Mouse (Mus musculus) lung, embryonic 15.5 days (tissue): ENCODE data around the gene Ep400. TPM values are rescaled to one million over a fixed set of nuclear protein-coding genes. Genes with fewer than 3 reads are reported as not detected.

Source experiments
- ATAC-seq: fragments of 200-750 bp; cut with Nextera tagmentation; 2 replicates; pipeline ENCODE4 v1.8.0; 2017; ENCODE audit warnings: moderate number of reproducible peaks, borderline replicate concordance; ENCODE audit not compliant: low FRiP score, low TSS enrichment; ENCODE audit errors: extremely low read depth
- H3K27ac ChIP-seq: fragments of 300-500 bp; sonication (generic); 2 replicates; pipeline ENCODE4 v1.5.1; 2015; ENCODE audit warnings: moderate library complexity, mild to moderate bottlenecking, inconsistent platforms
- H3K27me3 ChIP-seq: fragments of 300-500 bp; sonication (generic); 2 replicates; pipeline ENCODE4 v1.6.1; 2015; ENCODE audit warnings: inconsistent platforms
- H3K36me3 ChIP-seq: fragments of 300-500 bp; sonication (generic); 2 replicates; pipeline ENCODE4 v1.6.1; 2015; ENCODE audit warnings: inconsistent platforms
- H3K4me1 ChIP-seq: fragments of 300-500 bp; sonication (generic); 2 replicates; pipeline ENCODE4 v1.6.1; 2015; ENCODE audit warnings: inconsistent platforms
- H3K4me2 ChIP-seq: fragments of 300-500 bp; sonication (generic); 2 replicates; pipeline ENCODE4 v1.6.1; 2015; ENCODE audit warnings: inconsistent platforms, mild to moderate bottlenecking, moderate library complexity
- H3K4me3 ChIP-seq: fragments of 300-500 bp; sonication (generic); 2 replicates; pipeline ENCODE4 v1.5.1; 2015; ENCODE audit warnings: mild to moderate bottlenecking, inconsistent platforms
- H3K9ac ChIP-seq: fragments of 300-500 bp; sonication (generic); 2 replicates; pipeline ENCODE4 v1.6.1; 2015; ENCODE audit warnings: inconsistent platforms
- H3K9me3 ChIP-seq: fragments of 300-500 bp; sonication (generic); 2 replicates; pipeline ENCODE4 v1.6.1; 2016; ENCODE audit warnings: inconsistent platforms
- WGBS: fragments of 180-500 bp; shearing (Covaris S2); methylation state at CpG from one replicate; pipeline ENCODE4 v1.1.7; 2015; 5-methylcytosine and 5-hydroxymethylcytosine counted together
- polyA plus RNA-seq: library from polyadenylated mRNA; unstranded; fragments of >200 nt; fragmentation: Nextera tagmentation; extraction: Ambion mirVana; gene quantifications from 2 replicates; pipeline ENCODE4 v1.2.1, GENCODE M21; 2015

The Ep400 gene
- polyA plus RNA-seq = 38.8 and 46.5 TPM in 2 replicates

DNA sequence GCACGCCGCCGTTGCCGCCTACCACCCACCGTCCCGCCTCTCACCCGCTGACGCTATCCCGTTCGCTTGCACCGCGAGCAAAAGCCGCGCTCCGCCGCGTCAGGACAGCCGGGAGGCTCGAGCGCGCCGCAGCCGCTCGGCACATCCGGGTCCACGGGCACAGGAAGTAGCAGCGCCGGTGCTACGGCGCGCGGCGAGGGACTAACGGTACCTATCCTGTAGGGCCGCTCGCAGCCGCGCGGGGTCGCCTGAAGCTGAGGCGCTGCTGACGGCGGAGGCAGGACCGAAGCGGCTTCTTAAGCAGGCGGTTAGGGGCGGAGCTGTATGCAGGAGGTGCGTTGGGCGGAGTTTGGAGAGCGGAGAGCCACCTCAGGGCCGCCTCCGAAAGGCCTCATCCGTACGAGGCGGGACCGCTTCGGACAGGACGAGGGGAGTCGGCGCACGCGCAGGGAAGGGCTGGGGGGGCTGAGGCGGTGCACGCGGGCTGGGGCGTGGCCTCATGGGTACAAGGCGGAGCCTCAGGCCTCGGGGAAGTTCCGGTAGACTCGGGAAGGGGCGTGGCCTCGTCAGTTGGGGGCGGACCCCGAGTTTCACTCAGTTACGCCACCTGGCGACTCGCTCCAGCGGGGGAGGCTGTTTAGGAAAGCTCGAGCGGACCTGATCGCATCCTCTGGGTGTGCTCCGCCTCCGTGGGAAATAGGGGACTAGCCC lies at the start of gene Ep400:
Gene Ep400 (minus strand): TSS at position 270 of the 711 bp plus-strand sequence.
- no peaks in the 10 kb centered on the region for H3K9me3 ChIP-seq

DNA sequence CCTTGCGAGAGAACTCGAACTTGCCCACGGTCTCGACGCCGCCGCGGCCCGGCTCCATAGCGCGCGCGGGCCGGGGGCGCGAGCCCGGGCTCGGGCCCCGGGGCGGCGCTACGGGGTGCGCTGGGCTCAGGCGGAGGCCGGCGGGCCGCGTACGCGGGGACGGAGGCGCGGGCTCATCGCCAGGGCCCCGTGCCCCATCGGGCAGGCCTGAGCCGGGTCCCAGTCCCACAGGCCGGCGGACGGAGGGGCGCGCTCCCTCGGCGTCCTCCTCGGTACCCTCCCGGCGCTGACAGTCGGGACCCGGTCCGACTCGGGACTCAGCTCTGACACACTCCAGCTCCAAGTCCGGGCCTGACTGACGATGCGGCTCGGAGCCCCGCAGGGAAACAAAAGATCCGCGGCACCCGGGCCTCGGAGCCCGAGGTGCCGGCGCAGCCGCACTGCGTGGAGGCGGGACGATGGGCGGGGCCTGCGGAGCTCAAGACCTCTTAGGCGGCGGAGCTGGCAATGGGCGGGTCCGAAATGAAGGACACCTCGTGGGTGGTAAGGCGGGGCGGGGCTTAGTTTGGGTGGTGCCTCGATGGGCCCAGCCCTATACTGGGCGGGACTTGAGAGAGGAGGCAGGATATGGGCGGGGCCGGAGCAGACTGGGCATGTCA lies 39.3 kb upstream of the Ep400 start, which contains the start of gene Ulk1:
Gene Ulk1 (minus strand): TSS at position 431 of the 659 bp plus-strand sequence.
- 1% methylated on average over 79 of the region's 80 CpGs for WGBS
- Histone ChIP-seq H3K9me3 (no peaks in the 10 kb centered on the region), H3K4me3 (peak within 1 kb of the TSS; percentile 92), H3K4me2 (peak within 1 kb of the TSS; percentile 95), H3K4me1 (peaks cover 29% of the 10 kb centered on the region), H3K9ac (peak within 1 kb of the TSS; percentile 97), H3K27me3 (no peaks in the 10 kb centered on the region; the same call in 1 of the 2 replicates), H3K36me3 (peaks cover 4% of the 10 kb centered on the region; the same call in 1 of the 2 replicates), H3K27ac (peak within 1 kb of the TSS; percentile 79)
- ATAC-seq = peak; percentile 95

More for the DNA sequence above, at the start of gene Ep400:
- under 1% methylated on average over 83 of the region's 83 CpGs for WGBS
- Histone ChIP-seq H3K9ac (peak within 1 kb of the TSS; percentile 78), H3K4me3 (peak within 1 kb of the TSS; percentile 58), H3K4me1 (peaks cover 17% of the 10 kb centered on the region), H3K4me2 (peak within 1 kb of the TSS; percentile 65), H3K27ac (peak within 1 kb of the TSS; percentile 95), H3K36me3 (peaks cover 29% of the 10 kb centered on the region), H3K27me3 (no peaks in the 10 kb centered on the region)
- peak; percentile 99 for ATAC-seq

GRCm38 (mm10) chr5:110808821-110809666 lies 38.5 kb upstream of the Ep400 start:
- WGBS = 1% methylated on average over 27 of the region's 27 CpGs
- H3K4me2 ChIP-seq = peak overlapping the region; percentile 95
- no peak for ATAC-seq

DNA sequence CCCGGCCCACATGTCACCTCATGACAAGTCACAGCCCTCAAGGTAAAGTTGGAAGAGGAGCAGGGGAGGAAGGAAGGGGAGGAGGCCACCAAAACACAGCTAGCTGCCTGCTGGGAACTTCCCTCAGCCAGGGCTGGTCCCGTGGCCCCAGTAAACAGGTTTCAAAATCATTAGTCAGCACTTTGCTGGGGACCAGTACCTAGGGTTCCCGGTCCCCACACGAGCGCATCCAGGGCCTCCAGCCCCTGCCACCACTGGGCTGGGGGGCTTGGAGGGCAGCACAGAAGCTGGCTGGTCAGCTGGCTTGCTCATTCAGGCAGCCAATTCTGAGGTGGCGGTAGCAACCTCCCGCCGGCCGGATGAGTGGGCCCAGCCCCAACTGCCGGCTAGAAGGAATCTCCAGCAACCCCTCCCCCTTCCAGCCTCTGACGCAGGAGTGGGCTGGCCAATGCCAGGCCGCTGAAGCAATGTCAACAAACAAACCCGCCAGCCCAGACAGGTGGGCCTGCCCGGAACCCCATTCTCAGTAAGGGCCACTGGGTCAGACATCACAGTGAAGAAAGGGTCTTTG lies 37.6 kb upstream of the Ep400 start:
- H3K4me2 ChIP-seq = peak overlapping the region; percentile 95
- peak; percentile 69 for ATAC-seq
- H3K4me3 ChIP-seq = peak overlapping the region; percentile 92
- H3K27ac ChIP-seq = peak overlapping the region; percentile 79
- H3K36me3 ChIP-seq = peaks cover 4% of the 10 kb centered on the region; the same call in 1 of the 2 replicates
- no peaks in the 10 kb centered on the region for H3K27me3 ChIP-seq
- peak overlapping the region; percentile 97 for H3K9ac ChIP-seq
- no peaks in the 10 kb centered on the region for H3K9me3 ChIP-seq
- peaks cover 29% of the 10 kb centered on the region for H3K4me1 ChIP-seq
- WGBS = 3% methylated on average over 14 of the region's 14 CpGs

More at GRCm38 (mm10) chr5:110808821-110809666, 38.5 kb upstream of the Ep400 start:
- Histone ChIP-seq H3K4me3 (peak overlapping the region; percentile 92), H3K36me3 (peaks cover 4% of the 10 kb centered on the region; the same call in 1 of the 2 replicates), H3K4me1 (peaks cover 29% of the 10 kb centered on the region), H3K9me3 (no peaks in the 10 kb centered on the region), H3K9ac (peak overlapping the region; percentile 97), H3K27me3 (no peaks in the 10 kb centered on the region), H3K27ac (peak overlapping the region; percentile 79)

- peak overlapping the region; percentile 95 for H3K4me2 ChIP-seq
- H3K9me3 ChIP-seq = no peaks in the 10 kb centered on the region
- H3K27ac ChIP-seq = peak overlapping the region; percentile 79; the same call in 1 of the 2 replicates
- peaks cover 29% of the 10 kb centered on the region for H3K4me1 ChIP-seq
- H3K9ac ChIP-seq = peak overlapping the region; percentile 97; the same call in 1 of the 2 replicates
- H3K36me3 ChIP-seq = peaks cover 4% of the 10 kb centered on the region; the same call in 1 of the 2 replicates
- no peak for ATAC-seq
- WGBS = 81% methylated on average over 4 of the region's 4 CpGs
- H3K4me3 ChIP-seq = peak overlapping the region; percentile 92; the same call in 1 of the 2 replicates
- H3K27me3 ChIP-seq = no peaks in the 10 kb centered on the region
Observed at GRCm38 (mm10) chr5:110807453-110807852, 36.9 kb upstream of the Ep400 start.

GRCm38 (mm10) chr5:110806676-110807075 lies 36.2 kb upstream of the Ep400 start:
- H3K36me3 ChIP-seq = peaks cover 4% of the 10 kb centered on the region; the same call in 1 of the 2 replicates
- H3K4me1 ChIP-seq = peaks cover 29% of the 10 kb centered on the region
- H3K9ac ChIP-seq = no peak overlapping the region
- 81% methylated on average over 1 of the region's 1 CpGs for WGBS
- no peak for ATAC-seq
- no peak overlapping the region for H3K27ac ChIP-seq
- no peak overlapping the region for H3K4me2 ChIP-seq
- H3K9me3 ChIP-seq = no peaks in the 10 kb centered on the region
- no peak overlapping the region for H3K4me3 ChIP-seq
- H3K27me3 ChIP-seq = no peaks in the 10 kb centered on the region

GRCm38 (mm10) chr5:110806154-110806553 lies 35.6 kb upstream of the Ep400 start:
- WGBS = 82% methylated on average over 4 of the region's 4 CpGs
- peaks cover 29% of the 10 kb centered on the region for H3K4me1 ChIP-seq
- no peaks in the 10 kb centered on the region for H3K9me3 ChIP-seq
- H3K36me3 ChIP-seq = peaks cover 4% of the 10 kb centered on the region
- no peak for ATAC-seq
- H3K27me3 ChIP-seq = no peaks in the 10 kb centered on the region
- H3K9ac ChIP-seq = no peak overlapping the region
- no peak overlapping the region for H3K27ac ChIP-seq
- H3K4me2 ChIP-seq = no peak overlapping the region
- no peak overlapping the region for H3K4me3 ChIP-seq

- no peak for ATAC-seq
- peaks cover 28% of the 10 kb centered on the region for H3K4me1 ChIP-seq
- 85% methylated on average over 7 of the region's 7 CpGs for WGBS
Observed at GRCm38 (mm10) chr5:110804012-110804743, 33.7 kb upstream of the Ep400 start.

DNA sequence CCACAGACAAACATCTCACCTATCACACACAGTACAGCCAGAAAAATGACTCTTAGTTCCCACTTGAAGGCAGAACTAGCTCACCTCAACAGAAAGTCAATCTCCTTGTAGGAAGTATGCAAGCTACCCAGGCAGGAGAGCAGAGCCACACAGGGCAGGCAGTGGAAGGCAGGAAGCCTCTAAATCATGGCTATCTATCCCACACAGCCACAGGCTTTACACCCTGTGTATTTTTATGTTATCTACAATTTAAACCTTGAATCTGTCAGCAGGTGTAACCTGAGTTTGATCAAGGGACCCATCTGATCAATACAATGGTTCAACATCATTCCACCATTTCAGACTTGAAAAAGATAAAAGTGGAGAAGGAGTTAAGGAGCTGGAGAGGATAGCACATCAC lies 32.3 kb upstream of the Ep400 start:
- no peaks in the 10 kb centered on the region for H3K27me3 ChIP-seq
- peaks cover 16% of the 10 kb centered on the region for H3K4me1 ChIP-seq
- no peak for ATAC-seq
- peaks cover 28% of the 10 kb centered on the region for H3K36me3 ChIP-seq
- no peak overlapping the region for H3K9ac ChIP-seq
- H3K27ac ChIP-seq = no peak overlapping the region
- H3K9me3 ChIP-seq = no peaks in the 10 kb centered on the region
- H3K4me2 ChIP-seq = no peak overlapping the region
- H3K4me3 ChIP-seq = no peak overlapping the region

More at GRCm38 (mm10) chr5:110804012-110804743, 33.7 kb upstream of the Ep400 start:
- Histone ChIP-seq H3K27ac (no peak overlapping the region), H3K9me3 (no peaks in the 10 kb centered on the region), H3K4me2 (no peak overlapping the region), H3K4me3 (no peak overlapping the region), H3K36me3 (peaks cover 19% of the 10 kb centered on the region), H3K27me3 (no peaks in the 10 kb centered on the region), H3K9ac (no peak overlapping the region)

GRCm38 (mm10) chr5:110802186-110802585 lies 31.7 kb upstream of the Ep400 start:
- Histone ChIP-seq H3K4me3 (no peak overlapping the region), H3K9me3 (no peaks in the 10 kb centered on the region), H3K4me1 (peaks cover 11% of the 10 kb centered on the region), H3K9ac (no peak overlapping the region), H3K36me3 (peaks cover 33% of the 10 kb centered on the region), H3K4me2 (no peak overlapping the region), H3K27ac (no peak overlapping the region), H3K27me3 (no peaks in the 10 kb centered on the region)
- no peak for ATAC-seq
- WGBS = 78% methylated on average over 4 of the region's 4 CpGs
